Mouse (Mus musculus) heart, embryonic 13.5 days (tissue): ENCODE results near the gene Zfp36. TPM values are rescaled to one million over a fixed set of nuclear protein-coding genes. Genes with fewer than 3 reads are reported as not detected.

Source experiments
- ATAC-seq: fragments of 200-750 bp; cut with Nextera tagmentation; 2 replicates; pipeline ENCODE4 v1.8.0; 2017; ENCODE audit warnings: moderate TSS enrichment; ENCODE audit not compliant: insufficient number of reproducible peaks, low FRiP score, low TSS enrichment; ENCODE audit errors: extremely low read depth
- H3K27ac ChIP-seq: fragments of 300-500 bp; sonication (generic); replicated peaks from 2 replicates; pipeline ENCODE4 v1.5.1; 2015; ENCODE audit warnings: moderate library complexity, mild to moderate bottlenecking, inconsistent platforms
- H3K27me3 ChIP-seq: fragments of 300-500 bp; sonication (generic); replicated peaks from 2 replicates; pipeline ENCODE4 v1.6.1; 2015; ENCODE audit warnings: mild to moderate bottlenecking, inconsistent platforms
- H3K36me3 ChIP-seq: fragments of 300-500 bp; sonication (generic); 2 replicates; pipeline ENCODE4 v1.6.1; 2015; ENCODE audit warnings: mild to moderate bottlenecking, inconsistent platforms
- H3K4me1 ChIP-seq: fragments of 300-500 bp; sonication (generic); 2 replicates; pipeline ENCODE4 v1.6.1; 2015; ENCODE audit warnings: inconsistent platforms
- H3K4me2 ChIP-seq: fragments of 300-500 bp; sonication (generic); 2 replicates; pipeline ENCODE4 v1.6.1; 2015; ENCODE audit warnings: inconsistent platforms, mild to moderate bottlenecking, moderate library complexity
- H3K4me3 ChIP-seq: fragments of 300-500 bp; sonication (generic); 2 replicates; pipeline ENCODE4 v1.5.1; 2015; ENCODE audit warnings: moderate library complexity, mild to moderate bottlenecking, inconsistent platforms
- H3K9ac ChIP-seq: fragments of 300-500 bp; sonication (generic); 2 replicates; pipeline ENCODE4 v1.6.1; 2015; ENCODE audit warnings: inconsistent platforms, mild to moderate bottlenecking, moderate library complexity
- H3K9me3 ChIP-seq: fragments of 300-500 bp; sonication (generic); 2 replicates; pipeline ENCODE4 v1.6.1; 2016; ENCODE audit warnings: inconsistent platforms
- WGBS: fragments of 180-500 bp; shearing (Covaris S2); methylation state at CpG from one replicate; pipeline ENCODE4 v1.1.7; 2015; ENCODE audit warnings: mixed read lengths; 5-methylcytosine and 5-hydroxymethylcytosine counted together
- polyA plus RNA-seq: library from polyadenylated mRNA; unstranded; fragments of >200 nt; fragmentation: Nextera tagmentation; extraction: Ambion mirVana; gene quantifications from 2 replicates; pipeline ENCODE4 v1.2.1, GENCODE M21; 2015

Gene Zfp36
- polyA plus RNA-seq, 1 experiment from 2014 or later, result 13.6 TPM

GRCm38 (mm10) chr7:28328260-28328659 lies 51.8 kb downstream of the Zfp36 start:
- no peak overlapping the region for H3K4me3 ChIP-seq
- no peaks in the 10 kb centered on the region for H3K4me1 ChIP-seq
- H3K27me3 ChIP-seq, result no peaks in the 10 kb centered on the region
- no peak overlapping the region for H3K4me2 ChIP-seq
- ATAC-seq, result no peak
- H3K9me3 ChIP-seq, result no peaks in the 10 kb centered on the region
- H3K27ac ChIP-seq, result no peak overlapping the region
- H3K9ac ChIP-seq, result no peak overlapping the region
- H3K36me3 ChIP-seq, result peaks cover 85% of the 10 kb centered on the region
- WGBS, result 98% methylated on average over 2 of the region's 2 CpGs

Other genes with a start within 250 kb of the Zfp36 start
- 81.3 and 86.7 TPM in 2 replicates for gene Fbl, start 210.5 kb downstream of the Zfp36 start, polyA plus RNA-seq
- 8.8 and 9.0 TPM in 2 replicates for gene Dyrk1b, start 200.8 kb downstream of the Zfp36 start, polyA plus RNA-seq
- 1.1 and 1.2 TPM in 2 replicates for gene Eid2, start 112.4 kb downstream of the Zfp36 start, polyA plus RNA-seq
- 7.4 and 7.6 TPM in 2 replicates for gene Eid2b, start 102.5 kb downstream of the Zfp36 start, polyA plus RNA-seq
- not detected in 2 replicates for gene Selenov, start 89.1 kb downstream of the Zfp36 start, polyA plus RNA-seq
- gene Dll3, start 78.0 kb downstream of the Zfp36 start, polyA plus RNA-seq, result 0.05 and 0.19 TPM in 2 replicates
- gene Timm50, start 68.2 kb downstream of the Zfp36 start, polyA plus RNA-seq, result 114 and 131 TPM in 2 replicates
- 60.1 and 62.3 TPM in 2 replicates for gene Supt5, start 41.5 kb downstream of the Zfp36 start, polyA plus RNA-seq
- gene Rps16, start 29.6 kb downstream of the Zfp36 start, polyA plus RNA-seq, result 599 and 651 TPM in 2 replicates
- gene Plekhg2, start 7.7 kb downstream of the Zfp36 start, polyA plus RNA-seq, result 43.5 and 49.3 TPM in 2 replicates
- gene Med29, start 12.5 kb upstream of the Zfp36 start, polyA plus RNA-seq, result 49.9 and 54.2 TPM in 2 replicates
- gene Paf1, start 12.7 kb upstream of the Zfp36 start, polyA plus RNA-seq, result 73.4 and 75.1 TPM in 2 replicates
- 6.9 and 8.4 TPM in 2 replicates for gene Gmfg, start 57.2 kb upstream of the Zfp36 start, polyA plus RNA-seq
- 0.94 and 1.1 TPM in 2 replicates for gene Lrfn1, start 71.7 kb upstream of the Zfp36 start, polyA plus RNA-seq
- gene Ifnl2, start 130.2 kb upstream of the Zfp36 start, polyA plus RNA-seq, result not detected in 2 replicates
- gene Ifnl3, start 142.6 kb upstream of the Zfp36 start, polyA plus RNA-seq, result not detected in 2 replicates
- gene Sycn, start 160.6 kb upstream of the Zfp36 start, polyA plus RNA-seq, result not detected in 2 replicates
- not detected in 2 replicates for gene Nccrp1, start 167.0 kb upstream of the Zfp36 start, polyA plus RNA-seq
- 18.7 and 23.3 TPM in 2 replicates for gene Samd4b, start 217.9 kb upstream of the Zfp36 start, polyA plus RNA-seq
- gene Pak4, start 217.9 kb upstream of the Zfp36 start, polyA plus RNA-seq, result 27.9 and 30.5 TPM in 2 replicates